Mouse (Mus musculus) hindbrain, postnatal 0 days (tissue): ENCODE results near the gene Stard13. TPM values are rescaled to one million over a fixed set of nuclear protein-coding genes. Genes with fewer than 3 reads are reported as not detected.

Experiments used
- ATAC-seq: fragments of 200-750 bp; cut with Nextera tagmentation; 2 replicates; pipeline ENCODE4 v1.8.0; 2017; ENCODE audit warnings: mild to moderate bottlenecking, moderate TSS enrichment, moderate library complexity
- DNase-seq: peaks from one replicate; pipeline ENCODE4 v3.0.0-alpha.2; 2015; ENCODE audit warnings: low spot score
- H3K27ac ChIP-seq: fragments of 300-500 bp; sonication (generic); 2 replicates; pipeline ENCODE4 v1.5.1; 2014; ENCODE audit warnings: mild to moderate bottlenecking
- H3K27me3 ChIP-seq: fragments of 300-500 bp; sonication (generic); 2 replicates; pipeline ENCODE4 v1.6.1; 2014; ENCODE audit warnings: low read length, mixed read lengths; ENCODE audit not compliant: insufficient read depth
- H3K36me3 ChIP-seq: fragments of 300-500 bp; sonication (generic); 2 replicates; pipeline ENCODE4 v1.6.1; 2014; ENCODE audit warnings: low read length, mixed read lengths; ENCODE audit not compliant: insufficient read depth
- H3K4me1 ChIP-seq: fragments of 300-500 bp; sonication (generic); 2 replicates; pipeline ENCODE4 v1.6.1; 2014; ENCODE audit warnings: antibody characterized with exemption, low read length, mixed read lengths; ENCODE audit not compliant: insufficient read depth
- H3K4me2 ChIP-seq: fragments of 300-500 bp; sonication (generic); 2 replicates; pipeline ENCODE4 v1.6.1; 2014; ENCODE audit warnings: low read depth, mild to moderate bottlenecking, low read length, moderate library complexity, mixed read lengths
- H3K4me3 ChIP-seq: fragments of 300-500 bp; sonication (generic); 2 replicates; pipeline ENCODE4 v1.5.1; 2014; ENCODE audit warnings: low read length
- H3K9ac ChIP-seq: fragments of 300-500 bp; sonication (generic); replicated peaks from 2 replicates; pipeline ENCODE4 v1.6.1; 2014; ENCODE audit warnings: mild to moderate bottlenecking, low read length, moderate library complexity, mixed read lengths
- H3K9me3 ChIP-seq: fragments of 300-500 bp; sonication (generic); 2 replicates; pipeline ENCODE4 v1.6.1; 2016; ENCODE audit warnings: low read length, mixed read lengths
- CTCF ChIP-seq: IDR thresholded peaks from 2 replicates; pipeline ENCODE4 v1.5.1; 2016; ENCODE audit warnings: antibody characterized with exemption, control low read depth, low read depth
- WGBS: fragments of 180-500 bp; shearing (Covaris S2); extraction: QIAGEN DNeasy Blood & Tissue Kit; methylation state at CpG from one replicate; pipeline ENCODE4 v1.1.7; 2014; 5-methylcytosine and 5-hydroxymethylcytosine counted together
- polyA plus RNA-seq: library from polyadenylated mRNA; unstranded; fragments of >200 nt; fragmentation: Nextera tagmentation; extraction: Ambion mirVana; gene quantifications from 2 replicates; pipeline ENCODE4 v1.2.1, GENCODE M21; 2015
- total RNA-seq: library from RNA; depleted of rRNA; stranded (reverse); fragments of >200 nt; gene quantifications from 2 replicates; pipeline ENCODE4 v1.2.3, GENCODE M21; 2014

Stard13 gene
- total and polyA plus RNA-seq, 2 experiments from 2014 or later = 2.8 to 14.7 TPM

DNA sequence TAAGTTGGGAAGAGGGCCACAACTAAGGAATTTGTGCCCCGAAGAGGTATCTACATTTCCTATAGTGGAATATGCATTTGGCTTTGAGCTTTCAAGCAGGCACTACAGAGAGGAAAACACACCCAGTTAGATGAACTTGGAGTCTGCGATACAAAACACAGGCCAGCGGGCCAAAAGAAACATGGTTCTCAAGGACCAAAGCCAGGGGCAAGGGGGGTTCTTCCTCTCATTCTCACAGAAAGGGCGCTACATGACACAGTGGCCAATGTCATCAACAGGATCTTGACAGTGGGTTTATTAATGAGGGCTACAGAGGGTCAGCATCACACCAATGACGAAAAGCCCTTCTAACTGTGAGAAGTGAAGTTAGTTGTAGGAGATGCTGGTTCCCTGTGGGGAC, 175.9 kb downstream of the Stard13 start:
- Histone ChIP-seq H3K36me3 (0 out of 2 replicates have a peak, but pooled peaks cover 6% of the 10 kb centered on the region), H3K27me3 (no peaks in the 10 kb centered on the region), H3K9me3 (0 out of 2 replicates have a peak, but pooled peaks cover 2% of the 10 kb centered on the region), H3K27ac (no peak overlapping the region), H3K4me2 (no peak overlapping the region), H3K4me1 (no peaks in the 10 kb centered on the region), H3K4me3 (no peak overlapping the region), H3K9ac (no peak overlapping the region)
- DNase-seq (no peak), ATAC-seq (no peak)
- WGBS = 92% methylated on average over 5 of the region's 5 CpGs
- no peak for TF ChIP-seq CTCF

GRCm38 (mm10) chr5:151056920-151057294, 176.7 kb downstream of the Stard13 start:
- ATAC-seq (no peak), DNase-seq (peak; percentile 9)
- TF ChIP-seq CTCF = 0 out of 2 replicates have a peak, but pooled peaks have one; percentile 6
- Histone ChIP-seq H3K27me3 (no peaks in the 10 kb centered on the region), H3K36me3 (0 out of 2 replicates have a peak, but pooled peaks cover 2% of the 10 kb centered on the region), H3K9me3 (no peaks in the 10 kb centered on the region), H3K4me2 (no peak overlapping the region), H3K4me1 (no peaks in the 10 kb centered on the region), H3K9ac (no peak overlapping the region), H3K4me3 (no peak overlapping the region), H3K27ac (peak overlapping the region; percentile 23; the same call in 1 of the 2 replicates)
- WGBS = 80% methylated on average over 6 of the region's 6 CpGs

DNA sequence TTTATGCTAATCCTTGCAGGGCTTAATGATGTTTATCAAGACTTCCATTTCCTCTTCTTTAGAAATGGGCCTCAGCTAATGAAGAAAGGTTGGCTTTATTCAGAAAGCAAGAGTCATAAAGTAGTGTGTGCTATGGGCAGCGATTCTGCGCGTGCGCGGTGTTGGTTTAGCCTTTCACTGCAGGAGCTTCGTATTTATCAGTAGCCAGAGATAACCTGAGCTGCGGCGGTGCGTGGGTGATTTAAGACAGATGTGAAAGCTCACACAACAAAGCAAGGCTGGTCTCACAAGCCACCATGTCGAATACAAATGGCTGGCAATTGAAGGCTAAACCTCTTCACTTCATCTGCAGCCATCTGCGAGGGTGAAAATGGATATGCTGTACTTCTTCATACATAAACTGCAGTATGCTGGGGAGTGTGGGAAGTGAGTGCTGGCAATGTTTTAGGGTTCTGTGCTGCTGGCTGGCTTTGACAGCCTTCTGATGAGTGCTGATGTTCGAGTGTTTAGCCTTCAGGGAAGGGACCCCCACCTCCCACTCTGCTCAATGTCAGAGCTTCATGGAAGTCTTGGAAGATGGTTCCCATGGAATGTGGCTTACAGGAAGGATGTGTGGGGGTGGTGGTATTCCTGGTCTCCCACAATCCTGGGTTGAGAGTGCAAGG, 177.2 kb downstream of the Stard13 start:
- ATAC-seq = no peak
- no peak overlapping the region for H3K4me2 ChIP-seq

DNA sequence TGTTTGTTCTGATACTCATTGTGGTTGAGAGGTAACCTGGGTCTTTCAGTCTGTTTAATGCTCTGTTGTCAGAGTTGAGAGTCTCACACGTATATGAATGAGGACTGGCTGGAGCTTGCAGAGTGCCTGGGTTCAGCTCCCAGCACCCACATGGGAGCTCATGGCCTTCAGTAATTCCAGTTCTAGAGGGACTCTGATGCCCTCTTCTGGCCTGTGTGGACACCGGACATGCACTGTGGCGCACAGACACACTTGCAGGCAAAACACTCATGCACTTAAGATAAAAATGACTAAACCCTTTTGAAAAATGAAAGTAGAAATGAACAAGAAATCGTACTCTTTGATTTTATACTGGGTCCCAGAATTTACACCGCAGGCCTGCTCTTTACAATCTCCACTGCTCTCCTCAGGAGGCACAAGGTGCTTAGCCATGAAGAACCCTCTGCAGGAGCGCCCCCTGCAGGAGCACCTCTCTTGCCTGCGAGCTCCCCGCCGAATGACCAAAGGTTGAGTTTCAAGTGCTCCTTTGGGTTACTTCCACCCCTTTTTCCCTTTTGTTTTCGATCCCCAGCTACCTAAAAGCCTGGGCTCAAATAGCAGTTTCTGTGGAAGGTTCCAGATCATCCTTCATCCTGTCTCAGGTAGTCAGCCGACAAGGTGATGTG, 178.1 kb downstream of the Stard13 start:
- 93% methylated on average over 11 of the region's 11 CpGs for WGBS
- Histone ChIP-seq H3K4me3 (no peak overlapping the region), H3K27ac (no peak overlapping the region), H3K9ac (no peak overlapping the region), H3K36me3 (no peaks in the 10 kb centered on the region), H3K4me1 (no peaks in the 10 kb centered on the region), H3K27me3 (no peaks in the 10 kb centered on the region), H3K4me2 (no peak overlapping the region), H3K9me3 (no peaks in the 10 kb centered on the region)
- DNase-seq (no peak), ATAC-seq (no peak)
- TF ChIP-seq CTCF = peak; percentile 13; the same call in 1 of the 2 replicates

More for the DNA sequence above, 177.2 kb downstream of the Stard13 start:
- WGBS = 71% methylated on average over 12 of the region's 12 CpGs
- Histone ChIP-seq H3K27ac (peak overlapping the region; percentile 23; the same call in 1 of the 2 replicates), H3K4me3 (no peak overlapping the region), H3K4me1 (no peaks in the 10 kb centered on the region), H3K9ac (no peak overlapping the region), H3K36me3 (no peaks in the 10 kb centered on the region), H3K27me3 (no peaks in the 10 kb centered on the region), H3K9me3 (no peaks in the 10 kb centered on the region)
- DNase-seq = peak; percentile 40
- TF ChIP-seq CTCF = no peak

GRCm38 (mm10) chr5:151054743-151055114, 178.9 kb downstream of the Stard13 start:
- H3K27me3 ChIP-seq = no peaks in the 10 kb centered on the region
- H3K4me2 ChIP-seq = no peak overlapping the region
- no peak overlapping the region for H3K4me3 ChIP-seq
- 46% methylated on average over 4 of the region's 4 CpGs for WGBS
- H3K9me3 ChIP-seq = no peaks in the 10 kb centered on the region
- H3K4me1 ChIP-seq = no peaks in the 10 kb centered on the region
- H3K27ac ChIP-seq = no peak overlapping the region
- no peak overlapping the region for H3K9ac ChIP-seq
- no peak for TF ChIP-seq CTCF
- no peaks in the 10 kb centered on the region; the same call in 1 of the 2 replicates for H3K36me3 ChIP-seq
- ATAC-seq (no peak), DNase-seq (no peak)

DNA sequence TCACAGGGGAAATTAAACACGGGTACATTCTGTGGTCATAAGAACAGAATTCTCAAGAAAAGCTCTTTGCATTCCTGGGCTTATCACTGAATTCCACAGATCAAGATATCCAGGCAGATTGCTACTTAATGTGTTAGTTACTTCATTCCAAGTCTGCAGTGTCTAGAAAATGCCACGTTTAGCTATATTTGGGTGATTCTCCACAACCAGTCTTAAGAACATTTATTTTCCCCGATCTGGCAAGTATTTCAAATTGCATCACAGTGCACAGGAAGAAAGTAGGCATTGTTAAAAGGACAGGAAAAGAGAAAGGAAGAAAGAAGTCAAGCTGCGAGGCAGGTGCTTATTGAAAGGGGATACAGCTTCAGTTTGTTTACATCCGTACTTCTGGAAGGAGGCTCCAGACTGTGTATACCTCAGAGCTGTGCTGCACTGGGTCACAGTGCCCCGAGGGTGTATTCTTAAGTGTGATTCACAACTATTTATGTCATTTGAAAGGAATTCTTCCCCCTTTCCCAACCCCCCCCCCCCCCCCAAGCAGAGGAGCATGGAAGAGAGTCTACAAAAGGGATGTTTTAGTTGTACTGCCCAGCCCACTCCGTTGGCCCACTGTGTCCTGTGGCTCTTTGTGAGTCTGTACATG, 179.4 kb downstream of the Stard13 start:
- Histone ChIP-seq H3K4me1 (no peaks in the 10 kb centered on the region), H3K9me3 (no peaks in the 10 kb centered on the region), H3K27me3 (no peaks in the 10 kb centered on the region), H3K27ac (no peak overlapping the region), H3K36me3 (no peaks in the 10 kb centered on the region; the same call in 1 of the 2 replicates), H3K9ac (no peak overlapping the region), H3K4me3 (no peak overlapping the region), H3K4me2 (no peak overlapping the region)
- ATAC-seq (no peak), DNase-seq (no peak)
- no peak for TF ChIP-seq CTCF
- WGBS = 40% methylated on average over 7 of the region's 7 CpGs
